Mouse (Mus musculus): ENCODE data around the gene Ugt1a6b.

Gene Ugt1a6b

GRCm38 (mm10) chr1:88262255-88262654 is 159.2 kb downstream of the Ugt1a6b start:
- in situ Hi-C loops (cut with MboI): no loop called here

- in situ Hi-C loops (cut with MboI): no loop called here
Measured at GRCm38 (mm10) chr1:88262961-88263360, 159.9 kb downstream of the Ugt1a6b start.

- in situ Hi-C loops (cut with MboI): no loop called here
Measured at GRCm38 (mm10) chr1:88263778-88264177, 160.7 kb downstream of the Ugt1a6b start.

GRCm38 (mm10) chr1:88264237-88264868 is 161.3 kb downstream of the Ugt1a6b start:
- in situ Hi-C loops (cut with MboI): no loop called here

- in situ Hi-C loops (cut with MboI): no loop called here
Measured at GRCm38 (mm10) chr1:88264869-88265240, 161.8 kb downstream of the Ugt1a6b start.

GRCm38 (mm10) chr1:88266123-88266522 is 163.1 kb downstream of the Ugt1a6b start:
- in situ Hi-C loops (cut with MboI): no loop called here

- in situ Hi-C loops (cut with MboI): no loop called here
Measured at GRCm38 (mm10) chr1:88267489-88267888, 164.4 kb downstream of the Ugt1a6b start.

- in situ Hi-C loops (cut with MboI): no loop called here
Measured at GRCm38 (mm10) chr1:88268070-88268469, 165.0 kb downstream of the Ugt1a6b start.
